Mouse (Mus musculus) midbrain, embryonic 16.5 days (tissue): ENCODE data around the gene Irx4. TPM values are rescaled to one million over a fixed set of nuclear protein-coding genes. Genes with fewer than 3 reads are reported as not detected.

Experiments used
- ATAC-seq: fragments of 200-750 bp; cut with Nextera tagmentation; 2 replicates; pipeline ENCODE4 v1.8.0; 2017; ENCODE audit warnings: moderate TSS enrichment
- H3K27ac ChIP-seq: fragments of 300-500 bp; sonication (generic); 2 replicates; pipeline ENCODE4 v1.5.1; 2014; ENCODE audit warnings: mild to moderate bottlenecking, low read length, mixed read lengths
- H3K27me3 ChIP-seq: fragments of 300-500 bp; sonication (generic); 2 replicates; pipeline ENCODE4 v1.6.1; 2014; ENCODE audit warnings: low read depth, low read length, mixed read lengths; ENCODE audit not compliant: control insufficient read depth, insufficient read depth
- H3K36me3 ChIP-seq: fragments of 300-500 bp; sonication (generic); 2 replicates; pipeline ENCODE4 v1.6.1; 2014; ENCODE audit warnings: mild to moderate bottlenecking, low read length, moderate library complexity, mixed read lengths; ENCODE audit not compliant: control insufficient read depth, insufficient read depth
- H3K4me1 ChIP-seq: fragments of 300-500 bp; sonication (generic); 2 replicates; pipeline ENCODE4 v1.6.1; 2014; ENCODE audit warnings: mild to moderate bottlenecking, low read length, mixed read lengths; ENCODE audit not compliant: control insufficient read depth, insufficient read depth
- H3K4me2 ChIP-seq: fragments of 300-500 bp; sonication (generic); 2 replicates; pipeline ENCODE4 v1.6.1; 2014; ENCODE audit warnings: mild to moderate bottlenecking, low read length, mixed read lengths
- H3K4me3 ChIP-seq: fragments of 300-500 bp; sonication (generic); 2 replicates; pipeline ENCODE4 v1.5.1; 2014; ENCODE audit warnings: low read depth, mild to moderate bottlenecking, low read length, moderate library complexity, mixed read lengths
- H3K9ac ChIP-seq: fragments of 300-500 bp; sonication (generic); 2 replicates; pipeline ENCODE4 v1.6.1; 2014; ENCODE audit warnings: low read depth, low read length, mixed read lengths
- H3K9me3 ChIP-seq: fragments of 300-500 bp; sonication (generic); replicated peaks from 2 replicates; pipeline ENCODE4 v1.6.1; 2014; ENCODE audit warnings: mild to moderate bottlenecking, low read length, mixed read lengths; ENCODE audit not compliant: control insufficient read depth, poor library complexity, severe bottlenecking
- WGBS: fragments of 180-500 bp; shearing (Covaris S2); extraction: QIAGEN DNeasy Blood & Tissue Kit; methylation state at CpG from one replicate; pipeline ENCODE4 v1.1.7; 2014; 5-methylcytosine and 5-hydroxymethylcytosine counted together
- polyA plus RNA-seq: library from polyadenylated mRNA; unstranded; fragments of >200 nt; fragmentation: Nextera tagmentation; extraction: Ambion mirVana; gene quantifications from 2 replicates; pipeline ENCODE4 v1.2.1, GENCODE M21; 2015

Irx4 gene
- polyA plus RNA-seq, 1 experiment from 2014 or later: 1.4 TPM

DNA sequence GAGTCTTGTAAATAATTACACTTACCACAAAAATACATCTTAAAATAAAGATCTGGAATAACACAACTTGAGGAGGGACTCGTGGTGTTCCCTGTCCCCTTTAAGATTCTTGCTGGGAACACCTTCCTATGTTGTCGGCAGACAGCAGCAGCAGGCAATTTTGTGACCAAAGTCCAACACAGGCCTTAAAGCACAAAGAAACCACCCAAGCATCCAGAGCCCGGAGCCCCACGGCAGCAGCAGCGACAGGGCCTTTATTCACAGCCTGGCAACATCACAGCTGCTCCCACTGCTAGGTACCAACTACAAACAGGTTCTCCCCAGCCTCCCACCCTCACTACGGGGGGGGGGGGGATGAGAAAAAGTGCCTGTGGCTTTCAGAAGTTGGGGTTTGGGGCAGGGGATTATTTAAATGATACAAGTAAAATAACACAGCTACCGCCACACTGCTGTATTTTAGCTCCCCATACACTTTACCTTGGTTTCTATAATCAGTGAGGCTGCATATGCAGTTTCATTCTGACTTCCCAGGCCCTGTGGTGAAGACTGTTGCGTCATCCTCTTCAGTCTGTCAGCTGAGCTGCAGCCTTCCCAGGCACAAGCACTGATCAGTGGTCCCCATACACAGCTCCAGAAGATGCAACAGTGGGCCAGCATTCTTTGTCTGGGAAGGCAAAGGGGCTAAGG lies 45.3 kb downstream of the Irx4 start:
- H3K9ac ChIP-seq: no peak overlapping the region
- no peaks in the 10 kb centered on the region; the same call in 1 of the 2 replicates for H3K27me3 ChIP-seq
- peaks cover 5% of the 10 kb centered on the region; the same call in 1 of the 2 replicates for H3K4me1 ChIP-seq
- ATAC-seq: no peak
- H3K27ac ChIP-seq: no peak overlapping the region
- no peak overlapping the region for H3K4me3 ChIP-seq
- H3K36me3 ChIP-seq: no peaks in the 10 kb centered on the region
- WGBS: 15% methylated on average over 8 of the region's 8 CpGs
- no peaks in the 10 kb centered on the region for H3K9me3 ChIP-seq
- no peak overlapping the region for H3K4me2 ChIP-seq

- no peaks in the 10 kb centered on the region for H3K36me3 ChIP-seq
- H3K27ac ChIP-seq: no peak overlapping the region
- no peak overlapping the region for H3K4me2 ChIP-seq
- 27% methylated on average over 4 of the region's 4 CpGs for WGBS
- H3K9ac ChIP-seq: no peak overlapping the region
- H3K4me1 ChIP-seq: peaks cover 5% of the 10 kb centered on the region; the same call in 1 of the 2 replicates
- H3K27me3 ChIP-seq: no peaks in the 10 kb centered on the region; the same call in 1 of the 2 replicates
- ATAC-seq: no peak
- H3K4me3 ChIP-seq: no peak overlapping the region
- no peaks in the 10 kb centered on the region for H3K9me3 ChIP-seq
Measured at GRCm38 (mm10) chr13:73306085-73306410, 45.8 kb downstream of the Irx4 start.

GRCm38 (mm10) chr13:73306430-73306829 lies 46.2 kb downstream of the Irx4 start:
- H3K4me2 ChIP-seq: no peak overlapping the region
- peaks cover 5% of the 10 kb centered on the region; the same call in 1 of the 2 replicates for H3K4me1 ChIP-seq
- H3K9ac ChIP-seq: no peak overlapping the region
- H3K9me3 ChIP-seq: no peaks in the 10 kb centered on the region
- H3K27ac ChIP-seq: no peak overlapping the region
- peak; percentile 23; the same call in 1 of the 2 replicates for ATAC-seq
- no peaks in the 10 kb centered on the region for H3K36me3 ChIP-seq
- no peak overlapping the region for H3K4me3 ChIP-seq
- WGBS: 28% methylated on average over 4 of the region's 4 CpGs
- H3K27me3 ChIP-seq: no peaks in the 10 kb centered on the region; the same call in 1 of the 2 replicates

DNA sequence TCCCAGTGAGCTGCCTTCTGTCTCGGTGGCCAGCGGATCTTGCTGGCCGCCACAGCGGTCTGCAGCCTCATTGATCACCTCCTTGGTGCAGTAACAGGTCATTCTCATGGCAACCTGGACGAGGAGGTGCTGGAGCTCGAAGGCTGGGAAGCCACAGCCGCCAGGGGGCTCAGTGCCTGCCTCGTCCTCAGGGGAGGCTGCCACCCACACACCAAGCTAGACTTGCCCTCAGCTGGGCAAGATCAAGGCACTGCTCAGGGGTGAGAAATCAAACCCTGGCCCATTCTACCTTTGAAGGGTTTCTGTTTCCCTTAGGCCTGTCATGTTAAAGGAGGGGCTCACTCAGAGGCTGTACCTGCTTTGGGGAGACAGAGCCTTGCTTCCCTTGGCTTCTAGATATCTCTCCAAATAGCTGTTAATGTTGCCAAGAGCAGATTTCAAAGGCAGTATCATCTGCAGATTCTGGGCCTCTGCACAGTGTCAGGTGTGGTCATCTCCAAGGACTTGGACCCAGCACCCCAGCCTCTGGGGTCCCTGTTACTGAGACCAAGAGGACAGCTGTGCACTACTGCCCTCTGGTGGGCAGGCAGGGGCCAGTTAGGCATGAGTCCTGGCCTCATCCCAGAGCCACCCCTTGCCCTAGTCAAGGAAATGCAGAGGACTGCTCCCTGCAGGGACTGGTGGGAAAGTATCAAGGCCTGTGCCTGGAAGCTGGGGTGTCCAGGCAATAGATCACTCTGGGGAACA lies 50.1 kb downstream of the Irx4 start:
- Histone ChIP-seq H3K4me1 (peaks cover 5% of the 10 kb centered on the region; the same call in 1 of the 2 replicates), H3K27ac (no peak overlapping the region), H3K27me3 (no peaks in the 10 kb centered on the region; the same call in 1 of the 2 replicates), H3K36me3 (no peaks in the 10 kb centered on the region), H3K4me3 (no peak overlapping the region), H3K9ac (no peak overlapping the region), H3K4me2 (no peak overlapping the region), H3K9me3 (no peaks in the 10 kb centered on the region)
- no peak for ATAC-seq
- 21% methylated on average over 8 of the region's 8 CpGs for WGBS

Other genes starting within 250 kb of the Irx4 start
- 73.0 and 79.7 TPM in 2 replicates for gene Mrpl36, start 68.0 kb downstream of the Irx4 start, polyA plus RNA-seq
- gene Ndufs6, start 68.1 kb downstream of the Irx4 start, polyA plus RNA-seq: 372 and 392 TPM in 2 replicates
- 75.7 and 78.3 TPM in 2 replicates for gene Lpcat1, start 206.7 kb downstream of the Irx4 start, polyA plus RNA-seq